Mouse (Mus musculus): Measurements from ENCODE around the gene Gpr176. TPM values are rescaled to one million over a fixed set of nuclear protein-coding genes. Genes with fewer than 3 reads are reported as not detected.
A peak's percentile ranks its signal among the peaks of the same experiment; 100 is the strongest.

Gpr176 gene
- polyA plus RNA-seq (2016; fragmentation: Nextera tagmentation; extraction: Ambion mirVana) = 0.66 and 0.81 TPM in 2 replicates

DNA sequence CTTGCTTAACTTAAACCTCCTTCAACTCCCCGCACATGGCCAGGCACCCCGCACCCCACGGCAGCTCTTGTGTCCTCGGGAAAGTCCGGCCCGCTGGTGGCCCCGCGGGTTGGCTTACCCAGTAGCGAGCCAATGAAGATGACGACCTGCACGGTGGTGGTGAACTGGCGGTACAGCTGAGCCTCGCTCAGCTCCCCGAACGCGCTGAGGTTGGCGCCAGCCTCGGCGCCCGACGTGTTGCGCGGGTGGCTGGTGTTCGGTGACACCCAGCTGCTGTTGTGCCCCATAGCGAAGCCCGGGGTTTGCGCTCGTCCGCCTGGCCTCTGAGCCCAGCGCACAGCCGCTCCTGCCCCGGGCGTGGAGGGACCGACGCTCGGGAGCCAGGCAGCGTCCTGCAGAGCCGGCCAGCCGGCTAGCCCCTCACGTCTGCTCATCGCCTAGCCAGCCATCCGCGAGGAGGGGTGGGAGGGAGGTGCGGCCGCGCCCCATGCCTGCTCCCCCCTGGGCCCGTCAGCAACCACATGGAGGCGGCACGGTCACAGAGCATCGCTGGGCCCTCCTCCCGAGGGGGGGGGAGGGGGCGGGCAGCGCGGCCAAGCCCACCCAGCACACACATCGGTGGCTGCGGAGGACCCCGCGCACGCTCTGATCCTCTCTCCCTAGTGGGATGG, at the start of gene Gpr176:
Gpr176 (minus strand) TSS at position 519 of the 671 bp plus-strand sequence.
- 1% methylated on average over 57 of the region's 59 CpGs for WGBS (ENCODE audit: insufficient replicate concordance)
- peak; percentile 59 for ATAC-seq
- Histone ChIP-seq H3K4me1 (peaks cover 18% of the 10 kb centered on the region), H3K36me3 (no peaks in the 10 kb centered on the region), H3K27ac (0 out of 2 replicates have a peak within 1 kb of the TSS, but pooled peaks have one; percentile 11), H3K9ac (peak within 1 kb of the TSS; percentile 50), H3K4me2 (peak within 1 kb of the TSS; percentile 74), H3K9me3 (replicated peaks) (no peaks in the 10 kb centered on the region), H3K4me3 (peak within 1 kb of the TSS; percentile 54), H3K27me3 (replicated peaks) (peaks cover 58% of the 10 kb centered on the region)

DNA sequence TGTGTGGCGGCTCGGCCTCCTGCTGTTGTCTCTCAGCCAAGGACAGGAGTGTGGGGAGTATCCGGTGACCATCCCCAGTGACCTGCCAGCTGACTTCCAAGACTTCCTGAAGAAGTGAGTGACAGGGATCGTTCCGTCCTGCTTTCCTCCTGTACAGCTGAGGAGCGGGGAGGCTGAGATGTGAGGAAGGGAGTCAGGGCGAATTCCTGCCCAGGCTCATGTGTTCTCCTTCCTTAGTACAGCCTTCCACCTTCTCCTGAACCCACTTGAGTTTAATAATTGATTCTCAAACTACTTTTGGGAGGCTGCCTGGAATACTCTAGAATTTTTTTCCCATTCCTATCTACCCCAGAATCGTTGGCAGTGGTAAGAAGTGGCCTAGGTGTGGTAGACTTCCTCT, 49.2 kb upstream of the Gpr176 start:
- Histone ChIP-seq H3K27ac (no peak overlapping the region), H3K27me3 (replicated peaks) (no peaks in the 10 kb centered on the region), H3K4me3 (no peak overlapping the region), H3K4me2 (no peak overlapping the region), H3K9me3 (replicated peaks) (no peaks in the 10 kb centered on the region), H3K9ac (no peak overlapping the region), H3K4me1 (no peaks in the 10 kb centered on the region), H3K36me3 (peaks cover 75% of the 10 kb centered on the region)
- no peak for ATAC-seq
- WGBS (ENCODE audit: insufficient replicate concordance) = 78% methylated on average over 8 of the region's 8 CpGs

DNA sequence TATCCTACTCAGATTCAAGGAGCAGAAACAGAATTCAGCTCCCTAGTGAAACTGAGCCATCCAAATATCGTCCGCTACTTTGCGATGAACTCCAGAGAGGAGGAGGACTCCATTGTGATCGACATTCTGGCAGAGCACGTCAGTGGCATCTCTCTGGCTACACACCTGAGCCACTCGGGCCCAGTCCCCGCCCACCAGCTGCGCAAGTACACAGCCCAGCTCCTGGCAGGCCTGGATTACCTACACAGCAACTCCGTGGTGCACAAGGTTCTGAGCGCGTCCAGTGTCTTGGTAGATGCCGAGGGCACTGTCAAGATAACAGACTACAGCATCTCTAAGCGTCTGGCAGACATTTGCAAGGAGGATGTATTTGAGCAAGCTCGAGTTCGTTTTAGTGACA, 48.7 kb upstream of the Gpr176 start:
- Histone ChIP-seq H3K27me3 (replicated peaks) (no peaks in the 10 kb centered on the region), H3K4me3 (no peak overlapping the region), H3K9ac (no peak overlapping the region), H3K36me3 (peaks cover 75% of the 10 kb centered on the region), H3K27ac (no peak overlapping the region), H3K9me3 (replicated peaks) (no peaks in the 10 kb centered on the region), H3K4me2 (no peak overlapping the region), H3K4me1 (no peaks in the 10 kb centered on the region)
- no peak for ATAC-seq
- WGBS (ENCODE audit: insufficient replicate concordance) = 87% methylated on average over 15 of the region's 15 CpGs

GRCm38 (mm10) chr2:118418076-118418475, 44.9 kb upstream of the Gpr176 start:
- no peaks in the 10 kb centered on the region for H3K4me1 ChIP-seq
- no peak overlapping the region for H3K9ac ChIP-seq
- peaks cover 79% of the 10 kb centered on the region for H3K36me3 ChIP-seq
- no peak overlapping the region for H3K4me3 ChIP-seq
- no peak overlapping the region for H3K4me2 ChIP-seq
- no peaks in the 10 kb centered on the region for H3K9me3 ChIP-seq (replicated peaks)
- no peak overlapping the region for H3K27ac ChIP-seq
- ATAC-seq = no peak
- H3K27me3 ChIP-seq (replicated peaks) = no peaks in the 10 kb centered on the region
- 72% methylated on average over 4 of the region's 4 CpGs for WGBS (ENCODE audit: insufficient replicate concordance)

GRCm38 (mm10) chr2:118415601-118416355, 42.6 kb upstream of the Gpr176 start:
- Histone ChIP-seq H3K4me3 (no peak overlapping the region), H3K9me3 (replicated peaks) (no peaks in the 10 kb centered on the region), H3K27ac (no peak overlapping the region), H3K9ac (no peak overlapping the region), H3K27me3 (replicated peaks) (no peaks in the 10 kb centered on the region), H3K4me2 (no peak overlapping the region), H3K36me3 (peaks cover 84% of the 10 kb centered on the region), H3K4me1 (no peaks in the 10 kb centered on the region)
- ATAC-seq = no peak
- WGBS (ENCODE audit: insufficient replicate concordance) = 74% methylated on average over 6 of the region's 6 CpGs

GRCm38 (mm10) chr2:118412821-118413220, 39.6 kb upstream of the Gpr176 start:
- peaks cover 73% of the 10 kb centered on the region for H3K36me3 ChIP-seq
- H3K9me3 ChIP-seq (replicated peaks) = no peaks in the 10 kb centered on the region
- no peak for ATAC-seq
- H3K27ac ChIP-seq = no peak overlapping the region
- H3K4me1 ChIP-seq = no peaks in the 10 kb centered on the region
- no peaks in the 10 kb centered on the region for H3K27me3 ChIP-seq (replicated peaks)
- H3K4me2 ChIP-seq = no peak overlapping the region
- H3K9ac ChIP-seq = no peak overlapping the region
- WGBS (ENCODE audit: insufficient replicate concordance) = 84% methylated on average over 11 of the region's 11 CpGs
- no peak overlapping the region for H3K4me3 ChIP-seq

DNA sequence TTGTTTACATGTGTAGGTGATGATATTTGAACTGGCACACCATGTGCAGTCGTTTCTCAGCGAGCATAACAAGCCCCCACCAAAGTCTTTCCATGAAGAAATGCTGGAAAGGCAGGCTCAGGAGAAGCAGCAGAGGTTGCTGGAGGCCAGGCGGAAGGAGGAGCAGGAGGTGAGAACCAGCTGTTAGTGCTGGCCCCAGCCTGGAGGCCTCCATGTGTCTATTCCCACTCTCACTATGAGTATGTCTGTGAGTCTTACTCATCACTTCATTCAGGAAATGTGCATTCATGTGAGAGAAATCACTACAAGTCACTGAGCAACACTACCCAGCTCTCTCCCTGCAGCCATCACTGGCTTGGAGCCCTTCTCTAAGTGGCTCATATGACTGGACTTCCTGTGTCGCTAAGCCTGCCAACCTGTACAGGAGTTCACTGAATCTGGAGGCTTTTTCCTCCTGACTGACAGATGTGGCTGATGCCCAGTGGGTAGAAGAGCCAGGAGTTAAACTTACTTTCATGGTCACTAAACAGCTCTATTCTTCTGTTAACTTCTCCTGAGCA, 35.2 kb upstream of the Gpr176 start:
- Histone ChIP-seq H3K4me1 (no peaks in the 10 kb centered on the region), H3K36me3 (peaks cover 52% of the 10 kb centered on the region), H3K4me3 (no peak overlapping the region), H3K9ac (no peak overlapping the region), H3K27me3 (replicated peaks) (no peaks in the 10 kb centered on the region), H3K27ac (no peak overlapping the region), H3K4me2 (no peak overlapping the region), H3K9me3 (replicated peaks) (no peaks in the 10 kb centered on the region)
- ATAC-seq = no peak
- WGBS (ENCODE audit: insufficient replicate concordance) = 83% methylated on average over 4 of the region's 4 CpGs

DNA sequence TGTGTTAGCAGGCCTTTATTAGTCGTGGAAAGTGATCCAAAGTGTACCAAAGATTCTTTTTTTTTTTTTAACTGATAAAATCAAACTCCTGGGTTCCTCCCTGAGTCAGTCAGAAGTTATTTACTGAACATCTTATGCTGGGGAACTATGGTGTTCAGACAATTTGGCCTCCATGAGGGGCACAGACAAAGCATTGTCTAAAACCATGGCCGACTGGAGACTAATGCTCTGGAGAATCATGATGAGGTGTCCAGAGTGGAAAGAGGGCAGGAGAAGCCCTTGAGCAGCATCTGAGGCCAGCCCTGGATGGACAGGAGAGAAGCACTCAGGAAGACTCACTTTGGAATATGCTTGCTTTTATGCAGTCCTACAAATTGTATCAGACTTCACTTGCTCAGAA, 33.6 kb upstream of the Gpr176 start:
- Histone ChIP-seq H3K36me3 (peaks cover 40% of the 10 kb centered on the region), H3K9me3 (replicated peaks) (no peaks in the 10 kb centered on the region), H3K4me3 (no peak overlapping the region), H3K27ac (no peak overlapping the region), H3K9ac (no peak overlapping the region), H3K4me2 (no peak overlapping the region), H3K4me1 (no peaks in the 10 kb centered on the region), H3K27me3 (replicated peaks) (no peaks in the 10 kb centered on the region)
- no peak for ATAC-seq
- 56% methylated on average over 2 of the region's 2 CpGs for WGBS (ENCODE audit: insufficient replicate concordance)

DNA sequence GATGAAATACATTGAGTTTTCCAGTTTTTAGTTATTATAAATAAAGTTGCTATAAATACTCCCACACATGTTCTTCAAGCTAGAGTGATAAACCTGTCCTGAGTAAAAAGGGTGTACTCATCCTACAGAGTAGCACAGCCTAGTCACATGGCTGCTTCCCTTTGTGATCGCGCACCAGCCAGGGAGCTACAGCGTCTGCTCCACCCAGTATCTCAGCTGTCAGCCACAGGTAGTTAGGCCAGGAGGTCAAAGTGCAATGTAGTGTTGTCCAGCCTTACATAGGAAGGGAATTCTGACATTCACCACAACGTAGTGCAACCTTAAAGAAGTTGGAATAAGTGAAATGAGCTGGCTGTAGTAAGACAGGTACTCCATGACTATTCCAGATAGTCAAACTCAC, 32.3 kb upstream of the Gpr176 start:
- no peaks in the 10 kb centered on the region for H3K9me3 ChIP-seq (replicated peaks)
- no peak overlapping the region for H3K9ac ChIP-seq
- WGBS (ENCODE audit: insufficient replicate concordance) = 74% methylated on average over 4 of the region's 4 CpGs
- no peak for ATAC-seq
- H3K4me3 ChIP-seq = no peak overlapping the region
- no peaks in the 10 kb centered on the region for H3K27me3 ChIP-seq (replicated peaks)
- no peak overlapping the region for H3K4me2 ChIP-seq
- H3K36me3 ChIP-seq = peaks cover 38% of the 10 kb centered on the region
- no peaks in the 10 kb centered on the region for H3K4me1 ChIP-seq
- no peak overlapping the region for H3K27ac ChIP-seq

- Histone ChIP-seq H3K4me2 (no peak overlapping the region), H3K36me3 (peaks cover 35% of the 10 kb centered on the region), H3K27ac (no peak overlapping the region), H3K27me3 (replicated peaks) (no peaks in the 10 kb centered on the region), H3K9ac (no peak overlapping the region), H3K9me3 (replicated peaks) (no peaks in the 10 kb centered on the region), H3K4me3 (no peak overlapping the region), H3K4me1 (0 out of 2 replicates have a peak, but pooled peaks cover 2% of the 10 kb centered on the region)
- 78% methylated on average over 5 of the region's 5 CpGs for WGBS (ENCODE audit: insufficient replicate concordance)
- ATAC-seq = no peak
These were observed 31.1 kb upstream of the Gpr176 start for GRCm38 (mm10) chr2:118404336-118404735.

DNA sequence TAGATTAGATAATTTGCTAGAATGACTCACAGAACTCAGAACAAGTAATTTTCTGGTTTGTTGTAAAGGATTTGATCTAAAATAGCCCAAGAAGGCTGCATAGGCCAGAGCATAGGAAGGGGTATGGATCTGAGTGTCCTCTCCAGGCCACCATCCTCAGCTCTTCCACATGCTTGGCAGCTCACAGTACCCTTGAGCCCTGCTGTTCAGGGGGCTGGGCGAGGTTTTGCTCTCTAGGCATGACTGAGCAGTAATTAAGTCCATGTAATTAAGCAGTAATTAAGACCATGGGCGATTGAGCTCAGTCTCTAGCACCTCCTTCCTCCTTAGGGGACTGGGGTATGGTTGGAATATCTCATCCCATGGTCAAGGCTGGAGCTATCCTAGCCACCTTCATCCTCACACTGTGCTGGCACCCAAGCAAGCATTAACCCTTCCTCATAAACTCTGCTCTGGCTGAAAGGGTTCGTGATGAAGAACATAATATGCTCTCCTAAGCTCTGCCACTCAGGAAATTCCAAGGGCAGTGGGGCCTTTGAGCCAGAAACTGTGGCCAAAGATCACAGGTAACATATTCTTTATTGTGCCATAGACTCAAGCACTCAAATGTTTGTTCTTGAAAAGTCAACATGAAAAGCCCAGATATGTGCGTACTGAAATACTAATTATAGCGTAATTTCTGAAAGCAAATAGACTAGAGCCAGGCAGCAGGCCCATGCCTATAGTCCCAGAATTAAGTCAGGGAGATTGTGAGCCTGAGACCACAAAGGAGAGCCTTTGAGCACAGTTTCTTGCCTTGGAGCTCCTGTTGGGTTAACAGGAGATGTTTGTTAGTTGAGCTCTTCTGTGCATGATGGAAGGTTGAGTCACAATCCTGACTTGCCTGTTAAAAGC, 28.9 kb upstream of the Gpr176 start:
- WGBS (ENCODE audit: insufficient replicate concordance) = 76% methylated on average over 5 of the region's 5 CpGs
- no peak overlapping the region for H3K4me2 ChIP-seq

More for the DNA sequence above, 28.9 kb upstream of the Gpr176 start:
- Histone ChIP-seq H3K4me3 (no peak overlapping the region), H3K9me3 (replicated peaks) (no peaks in the 10 kb centered on the region), H3K9ac (no peak overlapping the region), H3K4me1 (0 out of 2 replicates have a peak, but pooled peaks cover 5% of the 10 kb centered on the region), H3K27me3 (replicated peaks) (no peaks in the 10 kb centered on the region), H3K36me3 (peaks cover 26% of the 10 kb centered on the region), H3K27ac (no peak overlapping the region)
- no peak for ATAC-seq

All from liver, embryonic 12.5 days (tissue).